Mouse (Mus musculus) liver, embryonic 18 days (tissue): ENCODE measurements around the gene Pthlh. TPM values are rescaled to one million over a fixed set of nuclear protein-coding genes. Genes with fewer than 3 reads are reported as not detected.

Source experiments
- polyA plus RNA-seq: library from polyadenylated mRNA; depleted of rRNA; stranded (reverse); fragments of >200 nt; gene quantifications from 2 replicates; pipeline ENCODE4 v1.2.3, GENCODE M21; 2012; rRNA removed

The Pthlh gene
- polyA plus RNA-seq = not detected in 2 replicates

DNA sequence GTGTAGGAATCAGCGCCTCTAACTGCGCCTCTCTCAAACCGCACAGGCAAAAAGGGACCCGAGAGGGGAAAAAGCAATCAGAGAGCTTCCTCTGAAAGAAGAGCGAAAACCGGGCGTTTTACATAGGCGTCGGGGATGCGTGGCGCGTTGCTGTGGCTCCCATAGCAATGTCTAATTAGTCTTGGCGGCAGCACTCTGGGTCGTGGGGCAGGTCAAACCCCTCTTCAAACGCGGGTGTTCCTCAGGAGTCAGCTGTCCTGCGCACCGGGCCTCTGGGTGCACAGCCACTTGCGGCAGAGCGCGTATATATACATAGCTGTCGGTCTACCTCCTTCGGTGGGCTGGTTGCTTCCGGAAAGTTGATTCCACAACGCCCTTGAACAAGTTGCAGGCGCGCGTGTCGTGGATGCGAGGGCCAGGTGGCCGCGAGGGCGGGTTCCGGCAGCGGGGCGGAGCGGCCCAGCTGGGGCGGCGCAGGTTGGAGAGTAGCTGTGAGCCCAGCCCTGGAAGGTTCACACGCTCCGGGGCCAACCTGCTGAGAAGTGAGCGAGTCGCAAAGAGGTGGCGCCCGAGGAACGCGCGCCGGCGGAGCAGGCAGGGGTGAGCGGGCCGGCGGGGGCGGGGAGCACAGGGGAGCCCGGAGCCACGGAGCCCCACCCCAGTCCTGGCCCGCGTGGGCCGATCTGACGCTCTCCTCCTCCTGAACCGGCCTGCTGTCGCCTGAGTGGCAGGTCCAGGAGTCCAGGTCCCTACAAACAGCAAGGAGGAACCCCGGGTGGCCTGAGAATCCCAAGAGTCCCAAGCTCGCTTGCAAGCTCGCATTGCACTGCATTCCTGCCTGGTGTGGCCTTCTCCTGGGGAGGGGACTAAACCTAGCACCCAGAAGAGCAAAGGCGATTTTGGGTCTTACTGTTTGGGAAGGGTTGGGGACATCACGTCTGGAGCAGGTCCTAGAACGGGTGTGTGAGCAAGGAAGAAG, at the start of gene Pthlh:
TSS of gene Pthlh (minus strand) at position 597 of the 979 bp plus-strand sequence.

Other genes with a start within 250 kb of the Pthlh start
- gene Rep15, start 231.6 kb downstream of the Pthlh start, polyA plus RNA-seq = 0.10 and 0.11 TPM in 2 replicates
- 17.9 and 18.0 TPM in 2 replicates for gene Mrps35, start 221.4 kb downstream of the Pthlh start, polyA plus RNA-seq
- gene Mansc4, start 177.2 kb downstream of the Pthlh start, polyA plus RNA-seq = not detected in 2 replicates
- gene Klhl42, start 172.8 kb downstream of the Pthlh start, polyA plus RNA-seq = 2.3 and 2.5 TPM in 2 replicates
- 6.2 and 6.5 TPM in 2 replicates for gene Ccdc91, start 211.6 kb upstream of the Pthlh start, polyA plus RNA-seq